Mouse (Mus musculus) gonadal fat pad, adult 2 months (tissue): ENCODE measurements around the gene Smad1. TPM values are rescaled to one million over a fixed set of nuclear protein-coding genes. Genes with fewer than 3 reads are reported as not detected.

ENCODE experiments used
- DNase-seq: peaks from one replicate; pipeline ENCODE4 v3.0.0-alpha.2; 2012; ENCODE audit warnings: low read depth
- polyA plus RNA-seq: library from polyadenylated mRNA; depleted of rRNA; stranded (reverse); fragments of >200 nt; gene quantifications from 2 replicates; pipeline ENCODE4 v1.2.3, GENCODE M21; 2012

Gene Smad1
- polyA plus RNA-seq, 1 experiment: 35.7 TPM

- DNase-seq: no peak
Measured at GRCm38 (mm10) chr8:79360302-79360701, 39.0 kb downstream of the Smad1 start.

DNA sequence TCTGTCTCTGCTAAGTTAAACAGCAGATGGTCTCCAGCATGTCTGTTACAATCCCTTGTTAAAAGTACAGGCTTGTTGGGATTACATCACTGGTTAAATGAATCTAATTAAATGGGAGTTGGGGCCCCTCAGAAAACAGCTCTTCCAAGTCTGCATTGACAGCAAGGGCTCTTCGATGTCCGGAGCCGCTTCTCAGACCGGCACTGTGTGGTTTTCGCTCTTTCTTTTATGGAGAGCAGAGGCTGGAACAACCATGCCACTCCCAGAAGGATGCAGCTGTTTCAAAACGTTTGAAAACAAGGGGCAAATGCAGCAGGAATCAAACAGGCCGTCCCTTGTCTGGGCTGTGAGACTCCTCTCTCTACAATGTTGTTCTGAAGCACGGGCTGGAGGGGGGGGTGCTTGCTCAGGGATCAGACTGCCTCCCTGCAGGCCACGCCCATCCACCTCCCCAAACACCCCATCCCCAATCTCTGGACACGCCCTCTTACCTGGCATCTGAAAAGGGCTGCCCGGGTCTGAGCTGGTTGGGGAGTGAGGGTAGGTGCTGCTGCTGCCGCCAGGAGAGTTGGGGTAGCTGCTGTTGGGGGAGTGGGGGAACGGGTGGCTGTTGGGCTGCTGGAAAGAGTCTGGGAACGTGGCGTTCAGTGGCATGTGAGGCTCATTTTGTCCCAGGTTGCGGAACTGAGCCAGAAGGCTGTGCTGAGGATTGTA is 43.4 kb downstream of the Smad1 start:
- no peak for DNase-seq

GRCm38 (mm10) chr8:79354009-79354408 is 45.3 kb downstream of the Smad1 start:
- no peak for DNase-seq

DNA sequence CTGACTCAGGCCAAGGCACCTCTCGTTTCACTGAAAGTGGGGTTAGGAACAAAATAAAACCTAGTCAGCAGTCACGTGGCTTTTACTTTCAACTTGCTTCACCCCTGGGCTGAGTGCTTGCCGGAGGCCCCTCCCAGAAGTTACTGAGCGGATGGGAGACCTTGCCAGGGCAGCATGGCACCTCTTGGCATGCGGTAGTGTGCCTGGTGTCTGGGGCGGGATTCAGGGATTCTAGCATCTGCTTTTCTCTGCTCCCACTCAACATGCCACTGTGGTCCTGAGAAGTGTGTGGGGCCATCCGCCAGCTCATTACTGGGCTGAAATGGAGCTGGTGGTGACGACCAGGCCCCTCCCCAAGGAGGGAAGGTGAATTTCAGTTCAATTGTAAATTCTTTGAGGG is 47.4 kb downstream of the Smad1 start:
- DNase-seq: no peak

- no peak for DNase-seq
Measured at GRCm38 (mm10) chr8:79350805-79351204, 48.5 kb downstream of the Smad1 start.

- DNase-seq: peak; percentile 82
Measured at GRCm38 (mm10) chr8:79350094-79350593, 49.2 kb downstream of the Smad1 start.

- DNase-seq: no peak
Measured at GRCm38 (mm10) chr8:79346414-79346813, 52.9 kb downstream of the Smad1 start.

GRCm38 (mm10) chr8:79345856-79346255 is 53.5 kb downstream of the Smad1 start:
- DNase-seq: no peak

DNA sequence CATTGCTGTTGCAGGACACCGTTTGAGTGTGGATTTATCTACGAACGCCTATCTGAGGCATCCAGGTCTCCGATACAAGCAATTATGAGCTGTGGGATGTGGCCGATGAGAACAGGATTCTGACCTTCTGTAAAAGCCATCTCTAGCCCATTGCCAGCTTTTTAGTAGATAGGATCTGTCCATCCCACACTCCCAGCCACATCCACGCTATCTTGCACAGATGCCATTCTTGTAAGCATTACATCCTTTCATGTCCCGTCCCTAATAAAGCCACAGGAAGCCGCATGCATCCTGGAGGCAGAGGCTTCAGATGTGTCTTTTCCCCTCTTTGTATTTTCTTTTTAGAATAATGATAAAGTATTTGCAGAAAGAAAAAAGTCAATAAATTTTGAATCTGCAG is 58.1 kb downstream of the Smad1 start:
- no peak for DNase-seq

- DNase-seq: no peak
Measured at GRCm38 (mm10) chr8:79339555-79339954, 59.8 kb downstream of the Smad1 start.

DNA sequence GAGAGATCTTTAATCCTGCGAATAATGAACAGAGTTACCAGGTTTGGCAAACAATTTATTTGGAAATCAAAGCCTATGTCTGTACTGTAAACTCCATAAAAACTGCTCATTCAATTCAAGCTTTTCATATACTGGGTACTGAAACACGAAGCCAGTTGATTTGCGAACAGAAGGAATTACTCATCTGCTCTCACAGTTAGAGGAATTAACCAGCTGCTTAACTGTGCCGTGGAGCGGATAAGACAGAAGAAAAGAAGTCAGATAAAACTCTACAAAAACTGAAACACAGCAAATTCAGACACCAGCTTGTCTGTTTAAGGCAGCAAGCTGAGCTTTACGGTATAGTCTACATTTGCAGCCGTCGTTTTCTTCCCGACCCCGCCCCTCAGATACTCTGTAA is 60.7 kb downstream of the Smad1 start:
- DNase-seq: no peak

DNA sequence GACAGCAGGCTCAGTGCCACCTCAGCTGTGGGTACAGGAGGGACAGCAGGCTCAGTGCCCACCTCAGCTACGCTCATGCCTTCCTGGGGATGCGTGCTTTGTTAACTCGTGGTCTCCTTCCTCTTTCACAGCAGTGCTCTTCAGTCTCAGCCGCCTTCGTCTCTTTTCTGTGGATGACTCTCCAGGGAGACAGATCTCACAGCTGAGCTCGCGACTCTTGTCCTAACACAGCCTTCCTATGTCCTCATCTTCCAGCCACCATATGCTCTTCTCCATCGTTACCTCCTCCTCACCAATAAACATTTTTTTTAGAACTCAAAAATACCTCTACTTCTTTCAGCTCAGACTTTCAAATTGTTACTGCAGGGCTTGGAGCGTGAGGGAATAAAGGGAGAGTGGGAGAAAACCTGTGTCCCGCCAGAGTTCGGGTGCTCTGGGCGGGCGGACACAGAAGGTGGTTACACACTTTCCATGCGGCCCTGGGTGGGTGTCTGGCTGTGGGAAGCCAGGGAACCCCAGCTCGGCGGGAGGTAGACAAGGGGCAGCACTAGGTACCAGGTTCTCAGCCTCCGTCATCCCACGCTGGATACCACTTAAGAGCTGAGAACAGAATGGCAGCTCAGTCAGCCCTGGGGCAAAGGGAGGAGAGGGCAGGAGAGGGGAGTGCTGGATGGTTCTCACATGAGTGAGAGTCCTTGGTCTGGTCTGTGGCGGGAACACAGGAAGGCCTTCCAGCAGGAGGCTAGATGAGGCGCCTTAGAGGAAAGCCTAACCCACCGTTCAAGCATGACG is 67.0 kb downstream of the Smad1 start:
- DNase-seq: no peak

GRCm38 (mm10) chr8:79331571-79331970 is 67.7 kb downstream of the Smad1 start:
- DNase-seq: no peak

- peak; percentile 54 for DNase-seq
Measured at GRCm38 (mm10) chr8:79331017-79331416, 68.3 kb downstream of the Smad1 start.

GRCm38 (mm10) chr8:79329735-79330134 is 69.6 kb downstream of the Smad1 start:
- no peak for DNase-seq

- DNase-seq: no peak
Measured at GRCm38 (mm10) chr8:79329182-79329581, 70.1 kb downstream of the Smad1 start.

DNA sequence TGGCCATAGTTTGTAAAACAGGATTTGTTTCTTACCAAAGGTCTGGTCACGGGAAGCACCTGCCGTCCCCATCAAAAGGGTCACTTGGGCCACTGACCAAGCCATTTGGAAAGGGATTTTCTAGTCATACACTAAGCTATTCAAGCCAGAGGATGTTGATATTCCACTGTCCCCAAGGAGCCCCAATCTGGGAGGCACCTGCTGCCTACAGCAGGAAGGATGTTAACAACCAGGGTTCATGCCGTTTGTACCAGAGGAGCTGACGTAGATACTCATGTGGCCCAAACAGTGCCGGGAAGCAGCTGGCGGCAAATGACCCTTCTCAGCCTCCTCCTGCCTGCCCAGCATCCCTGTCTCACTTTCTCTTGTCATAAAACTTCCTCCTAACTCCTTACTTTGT is 73.8 kb downstream of the Smad1 start:
- DNase-seq: no peak

DNA sequence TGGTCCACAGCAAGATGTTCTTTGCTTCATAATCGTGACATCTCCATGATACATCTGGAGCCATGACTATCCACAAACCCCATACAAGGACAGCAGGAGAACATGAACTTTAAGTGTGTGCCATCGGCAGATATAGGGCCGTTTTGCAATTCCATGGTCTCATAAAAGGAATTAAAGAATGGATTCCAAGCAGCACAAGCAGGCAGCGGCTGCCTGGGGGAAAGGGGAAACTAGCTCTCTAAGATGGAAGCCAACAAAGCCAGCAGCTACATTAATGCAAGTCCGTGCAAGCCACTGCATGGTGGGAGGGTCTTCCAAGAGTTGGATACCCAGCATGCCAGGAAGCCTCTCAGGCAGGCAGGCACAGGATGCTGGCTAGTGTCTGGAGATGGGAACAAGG is 74.4 kb downstream of the Smad1 start:
- peak; percentile 59 for DNase-seq

GRCm38 (mm10) chr8:79324036-79324435 is 75.3 kb downstream of the Smad1 start:
- DNase-seq: no peak

DNA sequence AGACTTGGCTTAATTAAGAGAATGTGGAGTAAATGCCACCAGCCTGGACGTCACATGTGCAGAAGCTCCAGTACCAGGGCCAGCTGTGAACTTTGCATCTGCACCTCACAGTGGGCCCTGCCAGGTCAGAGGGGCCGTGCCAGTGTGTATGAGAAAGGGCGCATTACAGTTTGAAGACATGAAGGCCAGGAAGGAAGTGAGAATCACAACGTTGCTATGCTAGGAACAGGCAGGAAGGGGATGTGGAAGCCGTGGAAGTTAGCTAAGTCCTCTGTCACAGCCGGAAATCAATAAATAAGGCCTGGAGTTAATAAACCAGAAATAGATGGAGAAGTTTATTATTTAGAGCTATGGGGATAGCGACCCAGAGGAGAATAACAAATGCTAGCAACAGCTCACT is 76.2 kb downstream of the Smad1 start:
- DNase-seq: no peak

DNA sequence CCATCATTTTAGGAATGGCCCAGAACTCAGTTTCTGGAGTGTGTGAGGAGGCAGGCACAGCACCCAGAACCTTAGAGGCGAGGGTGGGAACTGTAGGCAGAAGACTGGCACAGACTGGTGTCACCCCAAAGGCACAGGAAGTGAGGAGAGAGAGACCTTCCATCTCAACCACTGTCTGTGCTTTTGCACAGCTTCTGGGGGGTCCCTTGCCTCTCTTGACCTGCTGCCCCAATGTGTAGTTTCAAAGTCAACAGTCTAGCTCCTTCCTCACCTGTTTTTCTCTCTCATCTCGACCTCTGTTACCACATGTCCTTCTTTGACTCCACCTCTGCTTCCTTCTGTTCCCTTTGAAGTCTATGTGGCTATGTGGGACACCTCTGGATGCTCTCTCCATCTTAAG is 88.5 kb downstream of the Smad1 start:
- DNase-seq: no peak

GRCm38 (mm10) chr8:79305941-79306340 is 93.4 kb downstream of the Smad1 start:
- DNase-seq: no peak

DNA sequence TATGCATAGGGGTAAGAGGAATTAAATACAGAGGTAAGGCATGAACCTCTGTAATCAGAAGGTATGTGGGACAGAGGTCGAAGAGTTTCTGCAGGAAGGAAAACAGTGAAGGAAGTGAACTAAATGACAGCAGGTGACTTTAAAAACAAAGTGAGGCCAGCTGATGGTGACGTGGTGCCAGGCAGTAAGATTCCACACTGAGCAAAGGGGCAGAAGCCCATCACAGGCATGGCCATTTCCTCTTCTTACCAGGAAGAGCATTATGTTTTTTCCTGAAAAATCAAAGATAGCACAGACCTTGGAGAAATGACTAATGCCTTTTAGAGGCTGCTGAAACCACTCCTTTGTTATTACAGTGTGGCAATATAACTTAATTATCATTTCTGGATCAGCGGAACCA is 97.8 kb downstream of the Smad1 start:
- DNase-seq: no peak
